Mouse (Mus musculus) kidney, adult 11 months (tissue): Measurements from ENCODE around the gene Fam45a.
"Not testable (repeated sequence)": the region's sequence is repeated elsewhere in the genome, so short reads cannot be mapped to it uniquely, and the experiment has no call there.

Source experiments
- DNase-seq: peaks from one replicate; pipeline ENCODE4 v3.0.0; 2022

Gene Fam45a

GRCm38 (mm10) chr19:60845731-60846130, 34.3 kb downstream of the Fam45a start:
- DNase-seq: no peak

GRCm38 (mm10) chr19:60860868-60861700, 49.7 kb downstream of the Fam45a start, which contains the start of gene Sfxn4:
Gene Sfxn4, minus strand, starts transcription at chr19:60861479.
- peak; percentile 96 for DNase-seq

- DNase-seq: not testable (repeated sequence)
Observed at GRCm38 (mm10) chr19:60866169-60866568, 54.8 kb downstream of the Fam45a start.

- DNase-seq: no peak
Observed at GRCm38 (mm10) chr19:60870489-60870888, 59.1 kb downstream of the Fam45a start.

DNA sequence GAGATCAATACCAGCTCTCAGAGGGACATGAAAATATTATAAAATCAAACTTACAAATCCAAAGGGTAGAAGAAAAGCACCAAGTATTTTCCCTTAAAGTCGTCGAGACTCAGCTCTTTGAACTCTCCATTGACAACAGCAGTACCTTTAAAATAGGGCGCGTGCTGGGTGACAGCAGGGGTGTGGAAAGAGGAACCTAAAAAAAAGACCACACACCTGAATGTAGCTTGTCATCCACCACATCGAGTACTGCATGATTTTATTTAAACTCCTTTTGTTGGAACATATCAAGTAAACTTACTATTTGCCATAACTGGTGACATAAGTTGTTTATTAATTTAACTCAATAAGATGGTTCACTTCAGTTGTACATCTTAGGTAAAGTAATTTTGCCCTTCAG, 60.0 kb downstream of the Fam45a start:
- DNase-seq: no peak

DNA sequence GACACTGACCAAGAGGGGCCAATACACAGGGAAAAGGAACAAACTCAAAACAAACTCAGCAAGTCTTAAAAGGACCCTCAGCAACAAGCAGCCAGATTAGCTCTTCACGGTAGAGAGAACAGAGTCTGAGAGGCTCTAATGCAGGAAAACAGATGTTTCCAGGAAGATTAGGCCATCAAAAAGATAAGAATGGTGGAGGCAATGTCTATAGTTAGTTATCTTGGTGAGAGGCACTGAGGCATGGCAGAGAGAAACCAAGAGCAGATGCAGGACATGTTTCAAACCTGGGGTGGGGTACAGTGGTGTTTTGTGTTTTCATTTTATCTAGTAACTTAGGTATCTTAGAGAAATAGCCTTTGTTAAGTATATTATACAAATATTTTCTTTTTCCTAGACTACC, 60.9 kb downstream of the Fam45a start:
- DNase-seq: no peak

DNA sequence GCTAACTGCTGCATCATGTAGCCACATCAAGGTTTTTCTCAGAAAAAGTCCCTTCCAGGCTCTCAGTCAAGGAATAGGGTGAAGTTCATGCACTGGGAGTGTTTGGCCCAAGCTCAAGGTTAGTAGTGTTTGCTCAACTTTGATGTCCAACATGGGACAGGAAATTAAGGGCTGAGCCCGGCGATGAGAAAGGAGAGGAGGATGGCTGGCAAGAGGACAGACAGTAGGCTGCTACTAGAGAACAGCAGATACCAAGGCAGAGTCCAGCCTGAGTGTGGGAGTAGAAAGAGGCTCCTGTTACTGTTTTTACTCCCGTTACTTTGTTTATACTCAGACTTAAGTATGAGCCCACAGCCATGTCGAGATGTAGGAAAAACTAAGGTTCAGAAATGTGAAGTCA, 62.1 kb downstream of the Fam45a start:
- peak; percentile 43 for DNase-seq

GRCm38 (mm10) chr19:60874064-60874694, 62.8 kb downstream of the Fam45a start, which contains the start of gene Prdx3:
Gene Prdx3, minus strand, starts transcription at chr19:60874556.
- peak; percentile 97 for DNase-seq

DNA sequence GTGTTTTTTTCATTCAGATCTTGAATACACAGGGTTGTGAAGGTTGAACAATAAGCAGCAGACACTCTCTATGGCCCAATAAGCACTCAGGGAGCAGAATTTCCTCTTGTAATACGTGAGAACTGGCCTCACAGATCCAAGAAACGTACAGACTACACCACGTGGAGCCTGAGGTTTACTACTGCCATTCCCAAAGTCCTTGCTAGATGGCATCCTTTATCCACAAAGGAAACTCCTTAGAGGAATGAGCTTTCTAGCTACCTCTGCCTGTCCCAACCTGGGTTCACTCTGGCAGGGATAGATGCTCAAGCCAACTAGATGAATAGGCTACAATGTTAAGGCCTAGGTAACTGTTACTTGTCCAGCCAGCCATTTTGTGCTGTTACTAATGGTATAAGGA, 71.7 kb downstream of the Fam45a start:
- DNase-seq: peak; percentile 39
